Mouse (Mus musculus) testis, postnatal 10 days (tissue): ENCODE results near the gene Pde3a.

Experiments
- DNase-seq: peaks from one replicate; pipeline ENCODE4 v3.0.0; 2021; ENCODE audit warnings: low spot score

The Pde3a gene

DNA sequence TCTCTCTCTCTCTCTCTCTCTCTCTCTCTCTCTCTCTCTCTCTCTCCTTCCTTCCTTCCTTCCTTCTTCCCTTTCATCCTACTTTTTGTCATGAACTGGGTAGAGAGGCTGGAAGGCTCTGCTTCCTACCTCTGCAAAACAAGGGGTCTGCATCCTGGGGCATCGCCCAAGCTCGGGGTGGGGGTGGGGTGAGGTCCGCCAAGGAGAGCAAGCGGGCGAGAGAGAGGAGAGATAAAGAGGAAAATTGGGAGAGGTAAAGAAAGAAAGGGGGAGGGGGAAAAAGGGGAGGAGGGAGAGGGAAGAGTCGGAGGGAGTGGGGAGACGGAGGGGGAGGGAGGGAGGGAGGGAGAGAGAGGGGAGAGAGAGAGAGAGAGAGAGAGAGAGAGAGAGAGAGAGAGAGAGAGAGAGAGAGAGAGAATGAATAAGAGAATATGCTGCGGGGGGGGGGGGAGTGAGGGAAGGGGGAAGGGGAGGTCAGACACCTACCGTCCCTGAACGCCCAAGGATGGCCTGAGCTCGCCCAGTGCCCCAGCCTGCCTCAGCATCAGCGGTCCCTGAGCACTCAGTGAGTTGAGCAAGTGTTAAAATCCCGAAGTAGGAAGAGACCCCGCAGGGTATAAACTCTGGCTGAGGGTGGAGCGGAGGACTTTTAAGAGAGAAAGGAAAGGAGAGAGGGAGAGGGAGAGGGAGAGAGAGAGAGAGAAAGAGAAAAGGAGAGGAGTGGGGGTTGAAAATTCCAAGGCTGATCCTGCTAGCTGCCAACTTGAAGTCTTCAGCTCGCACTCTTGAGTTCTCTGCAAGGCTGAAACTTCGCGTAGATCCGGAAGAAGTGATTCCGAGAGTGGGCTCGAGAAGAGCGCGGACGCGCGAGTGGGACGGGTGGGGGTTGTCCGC, at the start of gene Pde3a:
Pde3a (plus strand) TSS at position 579 of the 894 bp plus-strand sequence.
- DNase-seq, result no peak

GRCm38 (mm10) chr6:141200173-141200615, 48.9 kb upstream of the Pde3a start:
- no peak for DNase-seq

- no peak for DNase-seq
Observed at GRCm38 (mm10) chr6:141207531-141207930, 41.5 kb upstream of the Pde3a start.

- DNase-seq, result no peak
Observed at GRCm38 (mm10) chr6:141208283-141208872, 40.7 kb upstream of the Pde3a start.

GRCm38 (mm10) chr6:141210021-141210420, 39.0 kb upstream of the Pde3a start:
- no peak for DNase-seq

GRCm38 (mm10) chr6:141221081-141221480, 28.0 kb upstream of the Pde3a start:
- no peak for DNase-seq

- DNase-seq, result no peak
Observed at GRCm38 (mm10) chr6:141226851-141227657, 22.0 kb upstream of the Pde3a start.

DNA sequence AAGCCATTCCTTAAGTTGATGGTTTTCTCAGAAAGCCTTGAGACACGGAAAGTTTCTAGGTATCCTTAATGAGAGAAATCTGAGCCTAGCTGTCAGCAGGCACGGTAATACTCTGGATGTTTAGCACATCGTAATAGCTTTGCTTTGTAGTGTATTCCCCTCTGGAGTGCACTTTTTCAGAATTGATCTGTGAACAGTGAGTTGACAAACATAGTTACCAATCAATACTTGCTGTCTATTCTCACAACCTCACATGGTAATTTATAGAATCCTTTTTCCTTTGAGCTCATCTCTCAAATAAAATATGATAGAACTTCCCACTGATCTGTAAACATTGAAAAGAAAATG, 21.4 kb upstream of the Pde3a start:
- no peak for DNase-seq

GRCm38 (mm10) chr6:141232756-141233382, 16.2 kb upstream of the Pde3a start:
- no peak for DNase-seq

GRCm38 (mm10) chr6:141241809-141242208, 7.3 kb upstream of the Pde3a start:
- no peak for DNase-seq

GRCm38 (mm10) chr6:141245089-141245488, 4.0 kb upstream of the Pde3a start:
- no peak for DNase-seq

GRCm38 (mm10) chr6:141246391-141246790, 2.7 kb upstream of the Pde3a start:
- DNase-seq, result no peak

- no peak for DNase-seq
Observed at GRCm38 (mm10) chr6:141248081-141248480, 988 bp upstream of the Pde3a start.

GRCm38 (mm10) chr6:141249585-141250295, 671 bp downstream of the Pde3a start:
- DNase-seq, result peak; percentile 73

- peak; percentile 44 for DNase-seq
Observed at GRCm38 (mm10) chr6:141250296-141250629, 1.2 kb downstream of the Pde3a start.

DNA sequence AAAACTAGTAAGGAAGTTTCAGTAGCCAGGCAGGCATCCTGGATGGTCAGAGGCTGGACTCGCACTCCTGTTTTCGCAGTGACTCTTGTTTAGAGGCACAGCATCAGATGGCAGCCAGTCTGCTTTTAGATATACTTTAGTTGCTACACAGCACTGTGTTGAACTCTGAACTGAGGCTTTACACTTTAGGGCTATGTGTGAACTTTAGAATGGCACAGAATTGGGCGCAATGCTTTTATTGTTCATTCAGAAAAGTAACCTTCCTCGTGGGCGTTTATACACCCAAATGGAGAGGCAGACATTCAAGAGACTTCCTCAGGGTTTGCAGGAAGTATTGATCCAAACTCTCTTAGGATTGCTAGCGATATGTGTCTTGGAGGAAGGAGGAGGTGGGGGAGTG, 1.9 kb downstream of the Pde3a start:
- DNase-seq, result no peak

DNA sequence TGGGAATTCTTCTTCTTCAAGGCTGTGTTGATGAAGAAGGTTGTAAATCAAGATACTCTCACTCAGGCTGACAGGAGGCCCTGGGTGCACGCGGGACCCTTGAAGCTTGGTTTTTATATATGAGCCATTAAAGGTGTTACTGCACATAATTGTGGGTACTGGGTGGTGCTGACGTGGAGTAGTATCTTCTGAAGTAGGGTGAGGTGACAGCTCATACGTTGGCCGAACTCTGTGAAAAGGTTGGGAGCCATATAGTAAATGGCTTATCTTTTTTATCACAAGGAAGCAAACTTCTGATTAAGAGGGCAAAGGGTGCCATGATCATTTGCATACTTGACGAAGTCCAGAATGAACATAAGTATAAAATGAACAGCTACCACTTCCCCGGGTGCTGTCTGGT, 3.5 kb downstream of the Pde3a start:
- no peak for DNase-seq

DNA sequence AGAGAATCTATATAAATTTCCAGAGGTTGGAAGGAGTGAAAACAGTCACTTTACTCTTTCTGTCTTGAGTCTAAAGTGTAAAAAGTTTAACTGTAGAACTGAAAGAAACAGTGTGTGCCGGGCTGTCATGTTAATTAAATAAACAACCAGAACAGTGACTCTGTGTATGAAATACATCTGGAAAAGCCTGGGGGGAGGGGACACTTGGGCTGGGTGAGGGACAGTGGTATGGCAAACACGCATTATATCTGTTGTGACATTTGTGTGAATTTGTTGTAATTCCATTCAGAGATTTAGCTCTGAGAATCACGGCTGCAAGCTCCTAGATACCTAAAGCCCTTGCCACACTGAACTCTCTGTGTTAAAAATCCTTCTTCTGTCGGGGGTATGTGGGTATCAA, 5.9 kb downstream of the Pde3a start:
- no peak for DNase-seq

DNA sequence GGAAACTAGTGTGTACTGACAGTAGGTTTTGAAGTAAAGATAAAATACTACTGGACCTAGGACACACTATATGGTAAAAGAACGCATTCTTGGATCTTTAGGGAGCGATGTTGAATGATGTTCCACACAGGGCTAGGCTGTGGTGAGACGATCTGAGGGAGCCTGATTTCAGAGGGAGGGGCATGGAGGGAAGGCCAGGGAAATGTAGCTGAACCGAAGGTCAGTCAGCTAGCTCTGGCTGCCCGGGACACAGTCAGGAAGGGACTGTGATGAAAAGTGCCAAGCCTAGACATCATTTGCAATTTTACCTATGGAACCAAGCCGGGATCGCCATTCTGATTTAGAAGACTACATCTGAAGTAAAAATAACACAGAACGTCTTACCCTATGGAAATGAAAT, 7.8 kb downstream of the Pde3a start:
- no peak for DNase-seq

DNA sequence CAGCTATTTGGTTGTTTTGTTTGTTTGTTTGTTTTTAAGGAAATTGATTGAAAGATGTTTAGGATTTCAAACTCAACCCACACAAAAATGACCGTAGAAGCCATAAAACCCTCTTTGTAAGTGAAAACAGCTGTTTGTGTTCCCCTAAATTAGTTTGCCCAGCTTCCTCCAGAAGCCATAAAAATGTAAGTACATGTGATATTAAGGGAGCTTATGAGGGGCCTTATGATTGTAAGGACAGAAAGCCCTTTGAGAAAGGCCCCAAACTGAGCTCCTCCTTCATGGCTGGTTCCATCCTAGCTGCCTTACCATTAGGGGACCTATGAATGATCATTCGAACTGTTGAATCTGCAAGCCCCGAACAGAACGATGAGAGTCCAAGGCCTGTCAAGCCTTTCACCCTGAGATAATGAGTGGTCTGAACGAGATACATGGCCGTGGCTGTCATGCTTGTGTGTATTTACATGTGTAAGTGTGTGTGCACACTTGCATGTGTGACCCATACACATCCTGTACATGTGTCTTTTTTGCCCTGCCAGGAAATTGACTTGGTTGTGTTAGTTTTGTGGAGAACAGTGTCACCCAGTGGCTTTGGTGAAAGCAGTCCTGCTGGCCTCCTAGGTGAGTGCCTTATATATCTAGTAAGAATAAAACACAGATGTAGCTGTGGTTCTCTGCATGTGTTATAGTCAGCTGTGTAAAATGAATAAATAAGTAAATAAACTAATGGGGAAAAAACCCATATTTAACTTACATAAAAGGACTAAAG, 8.5 kb downstream of the Pde3a start:
- no peak for DNase-seq

DNA sequence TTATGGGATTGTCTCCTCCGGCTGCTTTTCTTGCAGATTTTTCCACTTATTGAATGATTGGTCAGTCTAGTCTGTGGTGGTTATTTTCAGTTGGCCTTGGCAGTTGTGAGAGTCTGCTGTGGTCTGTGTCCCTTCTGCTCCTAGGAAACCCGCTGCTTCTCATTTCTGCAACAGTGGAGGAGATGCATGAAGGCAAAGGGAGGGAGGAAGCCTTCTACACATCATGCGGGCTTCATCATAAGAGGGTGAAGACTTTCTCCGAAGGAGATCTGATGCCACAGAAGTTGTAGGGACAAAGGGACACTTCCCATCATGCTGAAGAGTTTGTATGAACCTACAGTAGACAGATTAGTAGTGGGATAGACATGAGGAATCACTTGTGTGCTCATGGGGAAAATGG, 16.2 kb downstream of the Pde3a start:
- no peak for DNase-seq
